Mouse (Mus musculus) heart, postnatal 0 days (tissue): ENCODE results near the gene Aarsd1. TPM values are rescaled to one million over a fixed set of nuclear protein-coding genes. Genes with fewer than 3 reads are reported as not detected.
A peak's percentile ranks its signal among the peaks of the same experiment; 100 is the strongest.

Experiments used
- ATAC-seq: fragments of 200-750 bp; cut with Nextera tagmentation; 2 replicates; pipeline ENCODE4 v1.8.0; 2017; ENCODE audit warnings: low read depth, moderate number of reproducible peaks, moderate library complexity; ENCODE audit not compliant: insufficient read depth
- DNase-seq: peaks from one replicate; pipeline ENCODE4 v3.0.0-alpha.2; 2016; ENCODE audit warnings: low spot score
- H3K27ac ChIP-seq: fragments of 300-500 bp; sonication (generic); 2 replicates; pipeline ENCODE4 v1.5.1; 2014; ENCODE audit warnings: low read depth, mild to moderate bottlenecking
- H3K27me3 ChIP-seq: fragments of 300-500 bp; sonication (generic); 2 replicates; pipeline ENCODE4 v1.6.1; 2014; ENCODE audit warnings: low read length, mixed read lengths; ENCODE audit not compliant: control insufficient read depth, insufficient read depth
- H3K36me3 ChIP-seq: fragments of 300-500 bp; sonication (generic); replicated peaks from 2 replicates; pipeline ENCODE4 v1.6.1; 2014; ENCODE audit warnings: low read length, mixed read lengths; ENCODE audit not compliant: control insufficient read depth, insufficient read depth
- H3K4me1 ChIP-seq: fragments of 300-500 bp; sonication (generic); 2 replicates; pipeline ENCODE4 v1.6.1; 2014; ENCODE audit warnings: antibody characterized with exemption; ENCODE audit not compliant: control insufficient read depth, insufficient read depth
- H3K4me2 ChIP-seq: fragments of 300-500 bp; sonication (generic); 2 replicates; pipeline ENCODE4 v1.6.1; 2014; ENCODE audit warnings: low read depth, mild to moderate bottlenecking, low read length, moderate library complexity
- H3K4me3 ChIP-seq: fragments of 300-500 bp; sonication (generic); 2 replicates; pipeline ENCODE4 v1.5.1; 2014; ENCODE audit warnings: low read depth, low read length
- H3K9ac ChIP-seq: fragments of 300-500 bp; sonication (generic); replicated peaks from 2 replicates; pipeline ENCODE4 v1.6.1; 2014; ENCODE audit warnings: low read depth, low read length, mixed read lengths
- H3K9me3 ChIP-seq: fragments of 300-500 bp; sonication (generic); replicated peaks from 2 replicates; pipeline ENCODE4 v1.6.1; 2016; ENCODE audit warnings: low read length; ENCODE audit not compliant: control insufficient read depth
- CTCF ChIP-seq: IDR thresholded peaks from 2 replicates; pipeline ENCODE4 v1.5.1; 2016; ENCODE audit warnings: antibody characterized with exemption, control low read depth, low read depth
- EP300 ChIP-seq: IDR thresholded peaks from 2 replicates; pipeline ENCODE4 v1.6.1; 2016; ENCODE audit warnings: antibody characterized with exemption, low read depth
- WGBS: fragments of 180-500 bp; shearing (Covaris S2); extraction: QIAGEN DNeasy Blood & Tissue Kit; methylation state at CpG from one replicate; pipeline ENCODE4 v1.1.7; 2014; 5-methylcytosine and 5-hydroxymethylcytosine counted together
- polyA plus RNA-seq: library from polyadenylated mRNA; unstranded; fragments of >200 nt; fragmentation: Nextera tagmentation; extraction: Ambion mirVana; gene quantifications from 2 replicates; pipeline ENCODE4 v1.2.1, GENCODE M21; 2015
- total RNA-seq: library from RNA; depleted of rRNA; stranded (reverse); fragments of >200 nt; gene quantifications from 2 replicates; pipeline ENCODE4 v1.2.3, GENCODE M21; 2014; ENCODE audit warnings: low replicate concordance

Aarsd1 gene
- total and polyA plus RNA-seq, 2 experiments from 2014 or later, result 16.8 to 31.9 TPM

- 15% methylated on average over 12 of the region's 12 CpGs for WGBS
- TF ChIP-seq EP300 (no peak), CTCF (no peak)
- no peak for ATAC-seq
- peak within 1 kb of the TSS; percentile 70 for H3K27ac ChIP-seq
- 0 out of 2 replicates have a peak, but pooled peaks cover 6% of the 10 kb centered on the region for H3K4me1 ChIP-seq
- peaks cover 34% of the 10 kb centered on the region for H3K36me3 ChIP-seq
- H3K27me3 ChIP-seq, result no peaks in the 10 kb centered on the region
- DNase-seq, result peak; percentile 27
- peak within 1 kb of the TSS; percentile 89 for H3K4me2 ChIP-seq
- H3K9ac ChIP-seq, result peak within 1 kb of the TSS; percentile 62
- no peaks in the 10 kb centered on the region for H3K9me3 ChIP-seq
- peak within 1 kb of the TSS; percentile 73 for H3K4me3 ChIP-seq
Measured at GRCm38 (mm10) chr11:101464211-101465100, 47.0 kb upstream of the Aarsd1 start, which contains the start of gene Rnd2. Gene Rnd2 (plus strand): TSS chr11:101464999.

DNA sequence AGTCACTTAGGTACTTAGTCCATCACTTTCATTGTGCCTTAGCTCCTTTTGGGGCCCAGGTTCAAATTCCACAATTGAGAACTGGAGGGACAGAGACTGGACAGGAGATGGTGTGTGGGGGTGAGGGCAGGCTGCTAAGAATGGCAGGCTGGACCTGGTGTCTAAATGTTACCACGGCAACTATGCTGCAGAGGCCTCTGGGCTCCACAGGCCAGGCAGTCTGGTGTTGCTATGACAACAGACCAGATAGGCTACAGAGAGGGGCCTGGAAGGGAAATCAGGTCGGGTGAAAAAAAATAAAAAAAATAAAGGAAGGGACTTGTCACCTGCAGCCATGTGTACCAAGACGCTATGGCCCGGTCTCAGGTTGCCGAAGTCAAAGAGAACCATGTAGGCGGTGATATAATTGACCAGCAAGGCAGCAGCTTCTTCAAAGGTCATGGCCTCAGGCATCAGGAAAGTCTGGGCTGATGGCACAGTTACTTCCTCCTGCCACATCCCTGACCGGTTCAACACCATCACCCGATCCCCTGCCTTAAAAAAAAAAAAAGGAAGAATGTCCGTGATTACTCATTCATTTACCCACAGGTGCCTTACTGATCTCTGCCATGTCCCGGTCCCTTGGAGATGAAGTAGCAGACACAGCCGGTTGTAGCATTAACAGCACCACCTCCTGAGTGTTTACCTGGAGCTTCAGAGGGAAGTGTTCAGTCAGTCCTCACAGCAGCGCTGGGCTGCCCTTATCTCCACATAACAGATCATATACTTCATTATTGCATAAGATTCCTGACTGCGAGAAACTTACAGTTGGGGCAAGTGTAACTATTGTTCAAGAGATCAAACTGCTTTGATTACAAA lies 45.4 kb upstream of the Aarsd1 start:
- no peak for ATAC-seq
- Histone ChIP-seq H3K9ac (no peak overlapping the region), H3K4me1 (0 out of 2 replicates have a peak, but pooled peaks cover 3% of the 10 kb centered on the region), H3K27me3 (no peaks in the 10 kb centered on the region), H3K9me3 (no peaks in the 10 kb centered on the region), H3K4me3 (no peak overlapping the region), H3K27ac (no peak overlapping the region), H3K36me3 (peaks cover 50% of the 10 kb centered on the region), H3K4me2 (no peak overlapping the region)
- no peak for TF ChIP-seq CTCF
- TF ChIP-seq EP300, result no peak
- no peak for DNase-seq
- WGBS, result 51% methylated on average over 13 of the region's 13 CpGs

- Histone ChIP-seq H3K4me2 (no peak overlapping the region), H3K27ac (no peak overlapping the region), H3K9ac (no peak overlapping the region), H3K4me3 (no peak overlapping the region), H3K4me1 (0 out of 2 replicates have a peak, but pooled peaks cover under 1% of the 10 kb centered on the region), H3K27me3 (no peaks in the 10 kb centered on the region), H3K9me3 (no peaks in the 10 kb centered on the region), H3K36me3 (peaks cover 56% of the 10 kb centered on the region)
- WGBS, result 85% methylated on average over 14 of the region's 14 CpGs
- no peak for TF ChIP-seq CTCF
- no peak for TF ChIP-seq EP300
- DNase-seq (no peak), ATAC-seq (no peak)
Measured at GRCm38 (mm10) chr11:101462141-101462540, 44.7 kb upstream of the Aarsd1 start.

- 84% methylated on average over 15 of the region's 15 CpGs for WGBS
- H3K36me3 ChIP-seq, result peaks cover 64% of the 10 kb centered on the region
- no peak for ATAC-seq
Measured at GRCm38 (mm10) chr11:101460321-101460720, 42.9 kb upstream of the Aarsd1 start.

GRCm38 (mm10) chr11:101459716-101460115 lies 42.3 kb upstream of the Aarsd1 start:
- Histone ChIP-seq H3K4me1 (no peaks in the 10 kb centered on the region), H3K4me3 (no peak overlapping the region), H3K36me3 (peaks cover 64% of the 10 kb centered on the region), H3K27ac (no peak overlapping the region), H3K4me2 (no peak overlapping the region), H3K9me3 (no peaks in the 10 kb centered on the region), H3K27me3 (no peaks in the 10 kb centered on the region), H3K9ac (no peak overlapping the region)
- DNase-seq (no peak), ATAC-seq (peak; percentile 21; the same call in 1 of the 2 replicates)
- TF ChIP-seq EP300 (no peak), CTCF (no peak)
- 36% methylated on average over 6 of the region's 6 CpGs for WGBS

More at GRCm38 (mm10) chr11:101460321-101460720, 42.9 kb upstream of the Aarsd1 start:
- H3K4me2 ChIP-seq, result no peak overlapping the region
- no peak overlapping the region for H3K9ac ChIP-seq
- no peak overlapping the region for H3K4me3 ChIP-seq
- no peaks in the 10 kb centered on the region for H3K4me1 ChIP-seq
- no peak for DNase-seq
- H3K27ac ChIP-seq, result no peak overlapping the region
- no peaks in the 10 kb centered on the region for H3K27me3 ChIP-seq
- TF ChIP-seq EP300 (no peak), CTCF (no peak)
- H3K9me3 ChIP-seq, result no peaks in the 10 kb centered on the region
